Mouse (Mus musculus) thymus, postnatal 25 days (tissue): ENCODE results near the gene Smad3.

ENCODE experiments used
- DNase-seq: peaks from one replicate; pipeline ENCODE4 v3.0.0; 2022

Smad3 gene

DNA sequence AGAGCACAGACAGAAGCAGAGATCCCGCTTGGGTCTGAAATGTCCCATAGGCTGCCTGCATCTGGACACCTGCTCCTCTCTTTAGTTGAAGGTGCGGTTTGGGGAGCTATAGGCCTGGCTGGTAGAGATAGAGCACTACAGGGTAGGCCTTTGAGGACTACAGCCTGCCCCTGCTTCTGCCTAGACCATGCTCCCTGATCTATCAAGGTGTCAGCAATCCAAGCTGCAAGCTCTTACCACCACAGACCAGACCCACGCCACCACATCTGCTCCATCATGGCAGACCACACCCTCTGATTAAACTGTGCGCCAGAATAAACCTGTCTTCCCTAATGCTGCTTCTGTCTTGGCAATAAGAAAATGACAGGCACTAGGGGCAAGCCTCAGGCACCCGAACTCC, 13.2 kb downstream of the Smad3 start:
- DNase-seq, result no peak

DNA sequence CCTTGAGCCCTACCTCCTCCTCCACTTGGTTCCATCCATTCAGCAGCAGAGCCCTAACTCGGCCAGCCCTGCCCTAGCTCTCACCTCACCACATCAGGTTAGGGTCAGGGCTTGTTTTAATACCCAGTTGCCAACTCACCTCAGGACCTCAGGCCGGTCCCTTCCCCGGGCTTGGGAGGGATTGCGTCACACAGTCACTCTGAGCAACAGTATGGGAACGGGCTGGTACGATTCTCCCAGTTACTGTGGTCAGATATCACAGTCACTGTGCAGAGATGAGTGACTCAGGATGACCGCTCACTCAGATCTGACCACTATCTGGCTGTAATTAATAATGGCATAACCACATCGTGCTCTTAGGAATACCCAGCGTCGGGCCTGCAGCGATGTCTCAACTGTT, 14.0 kb downstream of the Smad3 start:
- DNase-seq, result no peak

DNA sequence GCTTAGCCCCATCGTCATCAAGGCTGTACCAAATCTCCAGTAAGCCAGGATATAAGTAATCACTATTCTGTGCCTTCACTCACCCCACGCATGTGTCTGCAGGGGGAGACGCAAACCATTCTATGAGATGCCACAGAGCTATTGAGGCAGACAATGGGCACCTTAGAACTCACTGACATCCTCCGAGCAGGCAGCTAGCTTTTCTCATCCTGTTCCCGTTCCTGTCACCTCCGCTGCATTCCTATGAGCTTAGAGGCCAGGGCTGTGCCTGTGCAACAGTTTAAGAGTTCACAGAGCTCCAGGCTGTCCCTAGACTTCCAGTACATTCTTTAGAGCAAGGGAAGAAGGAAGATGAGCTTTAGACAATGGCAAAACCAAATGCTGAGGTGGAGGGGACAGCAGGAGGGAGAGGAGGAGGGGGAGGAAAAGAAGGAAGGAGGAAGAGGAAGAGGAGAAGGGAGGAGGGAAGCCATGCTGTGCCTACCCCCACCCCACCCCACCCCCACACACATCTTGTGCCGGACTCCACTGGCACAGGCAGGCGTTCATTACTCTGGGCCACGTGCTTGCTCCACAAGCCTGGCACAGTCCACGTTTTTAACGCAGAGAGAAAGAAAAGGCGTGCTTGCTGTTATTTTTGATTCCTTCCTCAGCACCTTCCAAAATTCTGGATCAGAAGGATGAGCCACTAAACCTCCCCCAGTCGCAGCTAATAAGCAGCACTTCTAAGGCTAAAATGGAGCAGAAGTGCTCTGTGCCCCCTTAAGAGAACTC, 14.7 kb downstream of the Smad3 start:
- no peak for DNase-seq

DNA sequence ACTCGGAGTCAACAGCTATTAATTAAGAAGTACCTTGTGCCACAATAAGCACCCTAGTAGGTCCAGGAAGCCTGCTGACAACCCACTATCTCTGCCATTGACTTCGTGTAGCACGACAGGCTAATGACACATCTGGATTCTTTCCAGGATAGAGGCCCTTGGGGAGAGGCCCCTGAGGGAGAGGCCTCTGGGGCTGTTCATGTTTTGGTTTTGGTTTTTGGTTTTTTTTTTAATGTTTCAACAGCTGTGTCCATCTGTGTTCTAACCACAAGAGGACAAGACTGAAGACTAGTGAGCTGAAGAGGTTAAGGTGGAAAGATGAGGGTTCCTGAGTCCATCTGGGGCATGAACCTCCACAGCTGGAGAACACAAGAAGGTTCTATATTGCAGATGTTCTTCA, 15.5 kb downstream of the Smad3 start:
- DNase-seq, result no peak

DNA sequence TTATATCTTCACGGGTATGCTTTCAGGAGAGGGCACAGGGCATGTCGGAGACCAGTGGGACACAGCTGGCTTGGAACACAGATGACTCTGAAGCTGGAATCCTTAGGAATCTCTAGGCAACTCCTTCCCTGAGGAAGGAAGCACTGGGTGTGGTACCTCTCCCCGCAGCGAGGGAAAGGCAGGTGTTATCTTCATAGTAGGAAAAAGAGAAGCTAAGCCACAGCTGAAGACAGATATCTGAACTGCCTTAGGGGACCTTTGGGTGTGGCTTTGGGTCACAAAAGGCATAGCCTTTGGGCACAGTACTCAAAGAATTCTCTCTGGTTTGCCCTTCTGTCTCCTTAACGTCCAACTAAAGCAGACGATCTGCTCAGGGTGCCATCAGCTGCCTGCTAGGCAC, 16.0 kb downstream of the Smad3 start:
- DNase-seq, result no peak

DNA sequence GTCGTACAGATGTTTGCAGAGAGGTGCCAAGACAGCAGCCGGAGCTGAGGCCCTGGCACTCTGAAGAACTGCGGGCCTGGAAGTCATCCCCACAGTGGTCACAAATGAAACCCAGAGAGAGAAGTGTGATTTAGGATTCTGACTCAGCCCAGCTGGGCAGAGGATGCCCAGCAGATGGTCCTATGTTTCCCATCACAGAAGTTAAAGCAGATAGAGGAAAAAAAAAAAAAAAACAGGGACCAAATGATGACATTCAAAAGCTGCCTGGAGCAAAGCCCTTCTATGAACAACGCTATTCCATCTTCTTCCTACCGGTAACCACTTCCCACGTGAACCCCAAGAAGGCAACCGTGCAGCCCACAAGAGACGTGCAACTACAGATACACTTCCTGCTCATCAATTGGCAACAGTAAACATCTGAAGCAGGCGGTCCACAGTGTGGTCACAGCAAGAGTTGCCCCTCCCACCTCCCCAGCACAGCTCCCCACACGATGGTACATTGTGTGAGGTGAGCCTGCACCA, 17.4 kb downstream of the Smad3 start:
- peak; percentile 64 for DNase-seq

DNA sequence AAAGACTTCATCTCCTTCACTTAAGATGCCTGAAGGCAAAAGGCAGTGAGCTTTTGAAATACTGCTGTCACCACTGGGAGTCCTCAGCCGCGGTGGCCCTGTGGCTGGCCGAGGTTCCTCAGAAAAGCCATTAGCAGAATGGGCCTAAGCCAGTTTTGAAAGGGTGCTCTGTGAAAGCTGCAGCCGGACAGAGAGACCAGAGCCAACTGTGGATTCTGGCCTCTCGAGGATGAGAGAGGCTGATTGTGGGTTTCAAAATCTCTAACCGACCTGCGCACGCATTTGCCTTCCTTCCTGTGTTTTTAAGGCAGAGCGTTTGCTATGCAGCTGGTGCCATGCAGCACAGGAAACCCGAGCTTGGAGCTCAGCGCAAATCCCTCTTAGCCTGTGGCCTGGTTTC, 19.0 kb downstream of the Smad3 start:
- peak; percentile 82 for DNase-seq

DNA sequence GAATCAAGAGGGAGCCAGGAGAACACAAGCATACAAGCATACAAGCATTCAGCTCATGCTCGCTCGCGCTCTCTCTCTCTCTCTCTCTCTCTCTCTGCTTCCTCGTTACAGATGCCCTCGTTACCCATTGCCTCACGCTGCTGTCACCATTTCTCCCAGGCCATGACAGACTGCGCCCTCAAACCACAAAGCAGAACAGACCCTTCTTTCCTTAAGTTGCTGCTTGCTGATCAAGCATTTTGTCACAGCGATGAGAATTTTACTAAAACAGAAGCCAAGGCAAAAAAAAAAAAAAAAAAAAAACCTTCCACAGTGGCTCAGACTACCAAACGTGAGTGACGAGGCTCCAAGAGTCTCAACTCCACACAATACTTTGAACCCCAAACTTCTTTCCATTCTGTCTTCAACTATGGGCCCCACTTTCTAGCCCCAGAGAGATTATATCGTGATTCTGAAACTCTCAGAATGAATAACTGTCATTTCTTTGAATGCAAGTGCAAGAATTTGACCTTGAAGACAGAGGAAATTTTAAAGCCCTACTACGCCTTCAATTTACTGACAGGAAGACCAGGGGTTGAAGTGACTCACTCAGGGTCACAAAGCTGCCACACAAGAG, 19.6 kb downstream of the Smad3 start:
- peak; percentile 53 for DNase-seq

DNA sequence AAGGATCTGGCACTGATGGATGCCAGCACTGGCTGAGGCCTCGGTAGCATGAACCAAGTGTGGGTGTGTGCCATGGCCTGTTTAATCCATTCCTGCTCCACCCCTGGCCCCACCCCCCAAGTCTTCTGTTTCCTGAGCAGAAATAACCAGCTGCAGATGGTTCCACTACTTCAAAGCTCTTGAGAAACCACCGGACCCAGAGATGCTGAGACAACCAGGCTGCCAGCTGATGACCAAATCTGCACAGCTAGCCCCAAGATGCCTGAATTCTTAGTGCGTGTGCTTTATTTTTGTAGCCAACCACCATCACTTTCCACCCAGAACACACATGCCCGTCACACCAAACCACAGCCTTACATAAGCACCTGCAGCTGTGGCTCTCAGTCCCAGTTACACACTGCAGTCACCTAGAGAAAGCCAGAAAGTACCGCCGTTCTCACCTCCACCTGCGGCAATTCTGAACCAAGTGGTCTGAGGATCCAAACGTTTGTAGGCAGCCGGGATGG, 20.3 kb downstream of the Smad3 start:
- peak; percentile 75 for DNase-seq

DNA sequence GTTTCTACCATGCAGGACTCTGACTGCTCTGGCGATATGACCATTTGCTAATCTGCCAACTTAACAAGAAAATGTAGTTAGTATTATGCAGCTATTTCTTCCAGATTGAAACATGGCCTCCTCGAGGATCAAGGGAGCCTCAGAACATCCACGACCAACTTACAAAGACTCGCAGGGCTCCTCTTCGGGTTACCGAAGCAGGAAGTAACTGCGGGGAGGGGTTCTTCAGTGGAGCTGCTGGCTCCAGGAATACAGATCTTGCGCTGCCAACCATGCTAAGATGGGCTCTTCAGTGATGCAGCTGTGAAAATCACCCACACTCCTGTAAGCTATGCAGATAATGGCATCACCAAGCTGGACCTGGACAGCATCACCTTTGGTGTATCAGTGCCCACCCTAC, 23.5 kb downstream of the Smad3 start:
- DNase-seq, result peak; percentile 46

DNA sequence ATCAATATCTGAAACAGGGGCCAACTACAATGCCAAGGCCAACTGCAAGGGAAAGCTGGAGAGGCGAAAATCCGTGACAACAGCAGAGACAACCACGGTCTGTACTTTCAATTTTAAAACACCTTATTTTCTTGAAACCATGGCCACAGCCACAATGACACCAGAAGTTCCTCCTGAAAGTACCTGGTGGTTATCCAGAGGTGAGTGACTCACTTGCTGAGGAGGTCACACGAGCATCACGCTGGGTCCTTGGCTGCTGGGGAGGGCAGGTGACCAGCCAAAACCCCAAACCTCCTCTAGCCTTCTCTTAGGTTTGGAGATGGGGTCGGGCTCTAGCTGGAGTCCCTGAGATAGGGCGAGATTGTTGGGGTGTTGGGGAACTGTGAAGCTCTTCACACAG, 25.1 kb downstream of the Smad3 start:
- no peak for DNase-seq

DNA sequence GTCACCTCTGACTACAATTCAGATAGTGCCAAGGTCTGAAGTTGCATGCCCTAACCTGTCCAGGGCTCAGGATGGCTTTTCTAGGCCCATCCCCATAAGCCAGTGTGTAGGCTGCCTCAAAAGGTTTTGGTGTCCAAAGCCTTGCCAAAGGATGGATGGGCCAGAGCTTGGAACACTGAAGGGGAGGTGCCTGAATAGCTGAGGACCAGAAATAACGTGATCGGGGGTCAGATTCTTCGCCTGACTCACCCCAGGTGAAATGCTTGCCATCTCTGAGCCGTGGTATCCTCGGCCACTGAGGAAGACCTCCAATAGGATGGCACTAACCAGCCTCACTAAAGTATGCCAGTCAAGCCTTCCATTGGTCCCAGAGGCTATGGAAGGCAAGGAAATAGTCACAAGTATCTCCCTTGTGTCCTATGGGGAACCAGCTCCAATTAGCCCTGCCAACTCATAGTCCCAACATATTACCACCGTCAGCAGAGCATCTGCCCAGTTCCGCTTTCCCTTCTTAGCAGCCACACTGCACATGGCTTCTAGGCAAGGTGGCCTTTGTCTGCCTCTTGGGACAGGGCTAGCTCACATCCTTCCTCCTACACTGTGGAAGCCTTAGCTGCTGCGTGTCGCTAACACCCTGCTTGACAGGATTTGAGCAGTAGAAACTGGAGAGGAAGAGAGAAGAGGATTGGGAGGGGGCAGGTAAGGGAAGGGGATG, 26.5 kb downstream of the Smad3 start:
- DNase-seq, result no peak

DNA sequence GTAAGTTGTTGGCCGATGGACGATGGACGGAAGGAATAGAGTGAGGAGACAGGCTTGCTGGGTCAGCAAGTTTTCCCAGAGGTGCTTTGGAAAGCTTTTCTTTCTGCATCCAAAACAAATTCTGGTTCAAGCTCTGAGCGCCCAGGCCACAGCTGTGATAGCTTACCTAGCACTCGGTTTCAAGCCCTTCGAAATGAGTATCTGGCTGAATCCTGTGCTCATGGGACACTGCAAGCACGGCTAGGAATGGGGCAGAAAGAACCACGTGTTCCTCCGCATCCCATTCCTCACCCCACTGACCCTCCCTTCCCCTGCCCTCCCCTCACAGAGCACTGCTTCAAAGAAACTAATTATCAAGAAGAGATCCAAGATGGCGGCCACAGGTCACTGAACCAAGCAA, 28.8 kb downstream of the Smad3 start:
- DNase-seq, result no peak

DNA sequence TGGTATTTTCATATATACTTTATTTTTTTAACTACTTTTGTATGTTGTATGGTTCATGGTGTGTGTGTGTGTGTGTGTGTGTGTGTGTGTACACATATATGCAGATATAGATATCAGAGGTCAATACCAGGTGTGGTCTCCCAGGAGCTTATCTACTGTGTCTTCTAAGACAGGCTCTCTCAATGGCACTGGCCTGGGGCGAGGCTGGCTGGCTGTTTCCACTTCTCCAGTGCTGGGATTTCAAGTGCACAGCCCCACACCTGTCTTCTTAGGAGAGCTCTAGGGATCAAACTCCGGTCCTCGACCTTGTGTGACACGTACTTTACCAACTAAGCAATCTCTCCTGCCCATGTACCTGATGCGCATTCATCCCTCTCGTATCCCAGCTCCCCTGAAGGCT, 30.7 kb downstream of the Smad3 start:
- DNase-seq, result no peak

DNA sequence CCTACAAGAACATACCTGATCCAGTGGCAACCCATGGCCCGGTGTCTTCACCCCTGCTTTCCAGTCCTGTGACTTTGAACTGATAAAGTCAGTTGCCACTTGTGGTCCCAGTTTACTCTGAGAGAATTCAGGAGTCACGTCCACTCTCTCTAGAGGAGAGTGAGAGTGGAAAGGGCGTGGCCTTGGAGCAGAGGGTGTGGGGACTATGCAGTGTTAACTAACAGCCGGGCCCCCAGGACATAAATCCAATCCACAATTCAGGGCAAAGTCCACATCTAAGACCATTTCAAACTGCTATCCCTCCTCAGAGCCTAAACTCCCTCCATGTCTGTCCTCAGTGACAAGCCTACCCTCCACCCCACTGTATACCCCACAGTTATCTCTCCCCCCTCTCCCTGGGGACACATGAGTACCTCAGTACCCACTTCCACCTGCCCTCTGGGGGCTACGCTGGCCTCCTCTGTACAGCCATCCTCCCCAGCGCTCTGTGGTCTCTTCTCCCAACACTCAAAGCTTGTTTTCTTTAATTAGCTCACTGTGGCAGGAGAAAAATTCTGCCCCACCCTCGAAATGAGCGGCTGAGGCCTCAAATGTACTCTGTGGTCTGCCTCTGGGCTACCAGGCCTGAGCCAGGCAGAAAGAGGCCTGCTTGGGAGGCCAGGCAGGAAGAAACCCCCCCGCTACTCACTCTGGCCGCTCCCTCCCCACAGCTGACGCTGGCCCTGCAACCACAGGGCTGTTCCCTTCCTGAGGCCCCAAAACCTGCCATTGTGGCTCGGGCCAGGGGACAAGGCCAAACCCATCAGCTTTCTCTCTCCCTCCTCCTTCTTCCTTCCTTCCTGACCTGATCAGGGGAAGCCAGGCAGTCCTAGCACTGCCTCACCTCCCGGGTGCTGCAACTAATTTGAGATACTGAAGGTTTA, 31.4 kb downstream of the Smad3 start:
- DNase-seq, result no peak

DNA sequence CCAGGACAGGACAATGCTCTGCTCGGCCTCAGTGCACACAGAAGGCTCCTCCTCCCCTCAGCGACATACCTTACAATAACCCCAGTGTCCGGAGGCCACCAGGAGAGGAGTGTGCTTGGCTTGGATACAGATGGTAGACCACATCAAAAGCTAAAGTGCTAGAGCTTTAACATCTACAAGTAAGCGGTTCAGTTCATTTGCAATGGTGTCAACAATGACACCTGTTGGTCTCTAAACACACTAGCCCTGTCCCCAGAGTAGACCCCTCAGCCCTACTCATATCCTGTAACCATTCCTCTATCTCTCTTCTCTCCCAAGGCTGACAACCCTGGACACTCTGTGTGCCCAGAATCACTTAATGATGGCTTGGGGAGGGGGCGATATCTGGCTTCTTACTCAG, 33.0 kb downstream of the Smad3 start:
- no peak for DNase-seq

DNA sequence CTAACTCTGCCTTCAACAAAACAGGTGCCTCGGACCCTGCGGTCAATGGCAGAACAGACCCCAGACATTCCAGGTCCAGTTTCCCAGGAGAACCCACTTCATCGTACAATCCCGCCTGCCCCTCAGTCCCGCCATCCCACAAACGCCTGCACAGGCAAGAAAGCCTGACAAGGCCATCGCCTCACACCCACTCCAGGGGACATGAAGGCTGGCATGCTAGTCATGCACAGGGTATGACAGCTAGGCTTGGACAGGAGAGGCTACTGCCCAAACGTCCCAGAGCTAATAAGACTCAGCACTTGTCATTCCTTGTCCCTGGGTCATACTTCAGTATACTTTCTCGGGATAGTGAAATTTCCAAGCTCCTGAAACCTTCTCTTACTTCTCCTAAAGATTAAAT, 34.9 kb downstream of the Smad3 start:
- DNase-seq, result no peak

DNA sequence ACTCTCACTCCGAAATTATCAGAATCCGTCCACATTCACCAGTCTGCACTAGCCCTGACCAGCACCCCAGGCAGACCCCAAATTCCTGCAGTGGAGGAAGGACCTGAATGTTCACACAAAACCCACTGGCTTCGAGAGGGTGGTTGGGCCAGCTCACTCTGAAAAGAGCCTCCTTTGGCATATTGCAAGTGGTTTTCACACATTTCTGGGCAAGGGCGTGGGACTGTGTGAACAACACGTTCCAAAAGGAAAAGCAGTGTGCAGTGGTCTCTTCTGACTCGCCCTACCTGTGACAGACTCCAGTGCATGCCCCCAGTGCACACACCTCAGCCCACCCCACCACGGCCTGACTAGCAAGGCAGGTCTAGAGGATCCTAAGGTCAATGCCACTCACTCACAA, 35.4 kb downstream of the Smad3 start:
- DNase-seq, result no peak

DNA sequence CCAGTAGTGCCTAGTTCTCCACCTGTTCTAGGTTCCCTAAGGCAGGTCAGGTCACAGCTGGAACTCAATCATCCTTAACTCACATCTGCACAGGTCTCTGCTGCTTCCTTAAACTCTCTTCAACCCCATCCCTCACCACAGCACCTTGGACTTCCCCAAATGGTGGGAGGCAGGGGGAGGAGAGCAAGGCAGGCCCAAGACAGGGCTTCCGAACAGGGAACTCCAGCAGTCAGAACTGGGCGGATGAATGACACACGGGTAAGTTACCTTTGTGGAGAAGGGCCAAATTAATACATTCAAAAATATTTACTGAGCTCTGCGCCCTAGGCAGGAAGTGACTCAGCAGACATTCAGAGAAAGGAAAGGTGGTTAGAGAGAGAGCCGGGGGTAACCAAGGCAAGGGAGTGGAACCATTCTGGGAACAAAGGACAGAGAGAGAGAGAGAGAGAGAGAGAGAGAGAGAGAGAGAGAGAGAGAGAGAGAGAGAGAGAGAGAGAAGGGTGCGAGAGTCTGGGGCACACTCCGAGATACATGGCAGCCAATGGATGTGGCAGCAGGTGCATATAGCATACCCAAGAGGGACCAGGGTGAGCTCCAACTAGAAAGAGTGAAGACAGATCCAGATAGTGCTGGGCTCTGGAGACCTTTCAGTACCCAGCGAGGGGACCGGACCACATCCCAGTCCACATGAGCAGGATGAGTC, 36.1 kb downstream of the Smad3 start:
- peak; percentile 47 for DNase-seq

DNA sequence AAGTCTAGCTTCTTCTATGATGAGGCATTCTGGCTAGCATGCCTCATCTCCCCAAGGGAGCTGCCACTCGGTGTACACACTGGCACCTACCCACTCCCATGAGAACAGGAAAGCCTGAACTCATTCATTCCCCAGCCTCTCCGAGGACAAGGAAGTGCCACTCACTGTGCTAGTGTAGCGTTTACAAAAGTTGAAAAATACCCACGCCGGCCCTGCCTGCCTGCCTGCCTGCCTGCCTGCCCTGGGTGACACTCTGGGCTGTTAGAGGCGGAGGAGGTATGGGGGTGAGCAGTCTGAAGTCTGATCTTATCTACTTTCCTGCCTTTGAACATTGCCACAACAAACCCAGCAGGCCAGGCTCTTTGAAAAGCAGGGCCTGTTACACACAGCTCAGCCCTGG, 37.1 kb downstream of the Smad3 start:
- DNase-seq, result peak; percentile 80

DNA sequence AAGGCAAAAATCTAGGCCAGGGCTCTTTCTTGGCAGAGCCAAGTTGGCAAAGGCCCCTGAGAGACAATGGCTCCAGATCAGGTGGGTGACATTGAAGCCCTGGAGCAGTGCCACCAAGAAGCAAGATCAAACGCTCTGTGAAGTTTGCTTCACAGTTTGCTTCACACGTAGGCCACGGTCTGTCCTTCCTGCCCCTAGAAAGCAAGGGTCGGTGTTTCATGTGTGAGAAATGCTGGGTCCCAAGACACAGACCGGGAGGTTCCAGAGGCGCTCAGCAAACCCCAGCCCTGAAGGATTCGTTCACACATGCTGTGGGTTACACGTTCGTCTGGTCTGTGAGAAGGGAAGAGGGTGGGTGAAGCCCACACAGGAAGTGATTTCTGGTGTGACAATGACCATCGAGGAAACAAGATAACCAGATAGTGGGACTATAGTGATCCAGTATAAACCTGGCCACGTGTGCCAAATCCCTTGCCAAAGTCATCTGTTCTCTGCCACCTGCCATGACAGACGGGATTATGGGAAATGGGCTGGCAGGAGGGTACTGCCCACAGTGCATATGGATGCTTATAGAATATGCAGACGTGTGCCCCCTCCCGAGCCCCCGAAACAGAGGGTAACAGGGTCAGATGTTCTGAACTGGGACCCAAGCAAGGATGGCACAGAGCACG, 37.9 kb downstream of the Smad3 start:
- peak; percentile 45 for DNase-seq
